Mouse (Mus musculus) hindbrain, embryonic 11.5 days (tissue): Measurements from ENCODE around the gene Emc10. TPM values are rescaled to one million over a fixed set of nuclear protein-coding genes. Genes with fewer than 3 reads are reported as not detected.

Source experiments
- ATAC-seq: fragments of 200-750 bp; cut with Nextera tagmentation; 2 replicates; pipeline ENCODE4 v1.8.0; 2017; ENCODE audit warnings: mild to moderate bottlenecking, moderate TSS enrichment, moderate library complexity; ENCODE audit not compliant: low FRiP score
- DNase-seq: peaks from one replicate; pipeline ENCODE4 v3.0.0-alpha.2; 2015; ENCODE audit warnings: low spot score
- H3K27ac ChIP-seq: fragments of 300-500 bp; sonication (generic); 2 replicates; pipeline ENCODE4 v1.5.1; 2014; ENCODE audit warnings: mild to moderate bottlenecking, low read depth, low read length
- H3K27me3 ChIP-seq: fragments of 300-500 bp; sonication (generic); 2 replicates; pipeline ENCODE4 v1.6.1; 2014; ENCODE audit warnings: mild to moderate bottlenecking, low read length, moderate library complexity, mixed read lengths; ENCODE audit not compliant: control insufficient read depth, insufficient read depth
- H3K36me3 ChIP-seq: fragments of 300-500 bp; sonication (generic); 2 replicates; pipeline ENCODE4 v1.6.1; 2014; ENCODE audit warnings: mild to moderate bottlenecking, low read length, moderate library complexity, mixed read lengths; ENCODE audit not compliant: control insufficient read depth, insufficient read depth
- H3K4me1 ChIP-seq: fragments of 300-500 bp; sonication (generic); replicated peaks from 2 replicates; pipeline ENCODE4 v1.6.1; 2014; ENCODE audit warnings: low read length, mixed read lengths; ENCODE audit not compliant: control insufficient read depth, insufficient read depth
- H3K4me2 ChIP-seq: fragments of 300-500 bp; sonication (generic); replicated peaks from 2 replicates; pipeline ENCODE4 v1.6.1; 2014; ENCODE audit warnings: mild to moderate bottlenecking, low read depth, low read length
- H3K4me3 ChIP-seq: fragments of 300-500 bp; sonication (generic); 2 replicates; pipeline ENCODE4 v1.5.1; 2014; ENCODE audit warnings: low read depth, low read length
- H3K9ac ChIP-seq: fragments of 300-500 bp; sonication (generic); 2 replicates; pipeline ENCODE4 v1.6.1; 2014; ENCODE audit warnings: low read depth, low read length
- H3K9me3 ChIP-seq: fragments of 300-500 bp; sonication (generic); 2 replicates; pipeline ENCODE4 v1.6.1; 2016; ENCODE audit warnings: low read length; ENCODE audit not compliant: control insufficient read depth
- whole genome bisulfite sequencing: fragments of 180-500 bp; shearing (Covaris S2); extraction: QIAGEN DNeasy Blood & Tissue Kit; methylation state at CpG from one replicate; pipeline ENCODE4 v1.1.7; 2014; 5-methylcytosine and 5-hydroxymethylcytosine counted together
- polyA plus RNA-seq: library from polyadenylated mRNA; unstranded; fragments of >200 nt; fragmentation: Nextera tagmentation; extraction: Ambion mirVana; gene quantifications from 2 replicates; pipeline ENCODE4 v1.2.1, GENCODE M21; 2014

The Emc10 gene
- polyA plus RNA-seq, 1 experiment from 2014 or later, result 90.2 TPM

DNA sequence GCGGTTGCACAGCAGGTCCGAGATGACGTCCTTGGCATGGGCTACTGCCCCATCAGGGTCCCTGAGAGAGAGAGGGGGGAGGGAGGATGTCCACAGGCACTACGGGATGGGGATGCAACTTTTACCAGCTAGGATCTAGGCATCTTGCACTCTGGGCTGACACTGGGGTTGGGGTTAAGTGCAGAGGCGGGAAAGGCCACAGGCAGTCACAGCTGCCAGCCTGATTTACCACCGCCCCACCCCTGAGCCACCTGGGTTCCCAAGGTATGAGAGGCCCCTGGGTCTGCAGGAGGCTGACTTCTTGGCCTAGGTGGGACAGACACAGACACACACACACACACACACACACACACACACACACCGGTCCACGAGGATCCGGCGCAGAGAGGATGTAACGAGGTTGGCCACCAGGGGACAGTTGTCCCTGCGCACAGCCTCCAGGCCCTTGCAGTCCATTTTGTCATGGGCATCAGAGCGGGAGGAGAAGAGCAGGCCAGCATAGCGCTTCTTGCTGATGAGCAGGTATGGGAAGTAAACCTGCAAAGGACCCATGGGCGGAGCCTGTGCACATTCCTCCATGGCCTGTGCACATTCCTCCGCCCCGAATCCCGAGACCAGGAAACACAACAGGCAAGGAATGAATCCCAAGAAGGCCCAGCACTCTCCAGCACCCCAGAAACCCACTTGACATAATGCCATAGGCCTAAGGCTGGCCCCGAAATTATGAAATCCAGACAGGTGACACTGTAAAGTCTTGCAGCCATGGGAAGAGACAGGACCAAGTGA lies 38.5 kb upstream of the Emc10 start:
- ATAC-seq, result no peak
- no peak overlapping the region for H3K9ac ChIP-seq
- WGBS, result 90% methylated on average over 19 of the region's 19 CpGs

GRCm38 (mm10) chr7:44534242-44534641 lies 37.9 kb upstream of the Emc10 start:
- Histone ChIP-seq H3K4me1 (no peaks in the 10 kb centered on the region), H3K27me3 (peaks cover 3% of the 10 kb centered on the region; the same call in 1 of the 2 replicates), H3K4me3 (no peak overlapping the region), H3K9ac (no peak overlapping the region), H3K9me3 (no peaks in the 10 kb centered on the region), H3K36me3 (0 out of 2 replicates have a peak, but pooled peaks cover 7% of the 10 kb centered on the region), H3K4me2 (no peak overlapping the region), H3K27ac (no peak overlapping the region)
- no peak for DNase-seq
- ATAC-seq, result no peak
- 93% methylated on average over 13 of the region's 13 CpGs for WGBS

More for the DNA sequence above, 38.5 kb upstream of the Emc10 start:
- Histone ChIP-seq H3K27ac (no peak overlapping the region), H3K36me3 (peaks cover 7% of the 10 kb centered on the region; the same call in 1 of the 2 replicates), H3K4me2 (no peak overlapping the region), H3K27me3 (0 out of 2 replicates have a peak, but pooled peaks cover 3% of the 10 kb centered on the region), H3K4me1 (no peaks in the 10 kb centered on the region), H3K9me3 (no peaks in the 10 kb centered on the region), H3K4me3 (no peak overlapping the region)
- DNase-seq, result no peak

DNA sequence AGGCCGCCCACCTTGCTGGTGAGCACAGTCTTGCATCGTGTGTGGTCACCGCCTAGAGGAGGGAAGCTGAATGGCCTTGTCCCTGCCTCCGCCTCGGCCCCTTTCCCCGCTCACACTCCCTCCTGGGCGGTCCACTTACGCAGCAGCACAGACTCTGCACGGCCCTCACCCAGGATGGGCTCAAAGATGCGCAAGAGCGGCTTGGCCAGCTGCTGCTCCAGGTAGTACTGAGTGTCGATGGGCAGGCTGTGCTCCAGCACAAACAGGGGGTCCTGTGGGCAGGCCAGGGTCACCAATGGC lies 37.4 kb upstream of the Emc10 start:
- Histone ChIP-seq H3K9ac (no peak overlapping the region), H3K27ac (no peak overlapping the region), H3K4me3 (no peak overlapping the region), H3K4me2 (no peak overlapping the region), H3K9me3 (no peaks in the 10 kb centered on the region), H3K36me3 (0 out of 2 replicates have a peak, but pooled peaks cover 7% of the 10 kb centered on the region), H3K27me3 (peaks cover 3% of the 10 kb centered on the region; the same call in 1 of the 2 replicates), H3K4me1 (no peaks in the 10 kb centered on the region)
- ATAC-seq (no peak), DNase-seq (no peak)
- 69% methylated on average over 11 of the region's 12 CpGs for whole genome bisulfite sequencing

DNA sequence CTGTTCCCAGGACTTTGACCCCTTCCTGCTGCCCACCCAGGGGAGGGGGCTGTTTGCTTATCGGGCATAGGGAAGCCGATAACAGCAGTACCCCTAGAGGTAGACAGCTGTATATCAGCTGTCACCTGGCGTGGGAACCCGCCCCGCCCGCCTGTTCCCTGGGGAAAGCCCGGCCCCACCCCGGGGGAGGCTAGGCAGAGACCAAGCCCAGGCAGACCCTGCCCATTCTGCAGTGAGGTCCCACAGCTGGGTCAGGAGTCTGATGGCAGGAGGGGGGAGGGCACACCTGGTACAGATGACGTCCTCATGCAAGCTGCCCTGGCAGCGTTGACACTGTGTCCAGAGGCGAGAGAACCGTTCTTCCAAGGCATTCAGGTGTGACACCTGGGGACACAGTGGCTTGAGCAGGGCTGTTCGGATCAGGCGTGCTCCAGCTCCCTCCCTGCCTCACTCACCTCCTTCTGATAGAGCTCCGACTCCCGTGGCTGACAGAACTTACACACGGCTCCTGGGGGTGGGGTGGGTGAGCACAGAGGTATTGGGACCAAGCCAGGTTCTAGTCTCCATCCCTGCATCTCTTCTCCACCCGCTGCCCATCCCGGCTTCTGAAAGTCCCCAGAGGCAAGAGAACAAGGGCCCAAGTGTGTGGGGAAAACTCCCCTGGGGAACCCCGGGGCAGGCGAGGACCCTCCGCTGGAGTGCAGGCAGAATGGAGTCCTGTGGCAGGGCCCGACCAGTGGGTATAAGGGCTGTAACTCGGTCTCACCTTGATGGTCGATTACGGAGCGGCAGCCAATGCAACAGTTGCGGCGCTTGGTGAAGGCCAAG lies 36.8 kb upstream of the Emc10 start:
- H3K9me3 ChIP-seq, result no peaks in the 10 kb centered on the region
- no peak overlapping the region for H3K4me3 ChIP-seq
- H3K27ac ChIP-seq, result no peak overlapping the region
- 88% methylated on average over 29 of the region's 29 CpGs for WGBS
- no peak for ATAC-seq
- H3K27me3 ChIP-seq, result peaks cover 3% of the 10 kb centered on the region; the same call in 1 of the 2 replicates
- H3K4me2 ChIP-seq, result no peak overlapping the region
- no peak for DNase-seq
- H3K4me1 ChIP-seq, result no peaks in the 10 kb centered on the region; the same call in 1 of the 2 replicates
- 0 out of 2 replicates have a peak, but pooled peaks cover 7% of the 10 kb centered on the region for H3K36me3 ChIP-seq
- no peak overlapping the region for H3K9ac ChIP-seq

GRCm38 (mm10) chr7:44531946-44532732 lies 35.8 kb upstream of the Emc10 start, which contains the start of gene Spib:
Gene Spib, minus strand, starts transcription at chr7:44532071.
- Histone ChIP-seq H3K4me1 (peaks cover 4% of the 10 kb centered on the region; the same call in 1 of the 2 replicates), H3K9ac (no peak within 1 kb of the TSS), H3K9me3 (no peaks in the 10 kb centered on the region), H3K27ac (no peak within 1 kb of the TSS), H3K4me3 (no peak within 1 kb of the TSS), H3K4me2 (no peak within 1 kb of the TSS), H3K27me3 (peaks cover 6% of the 10 kb centered on the region; the same call in 1 of the 2 replicates), H3K36me3 (0 out of 2 replicates have a peak, but pooled peaks cover 2% of the 10 kb centered on the region)
- no peak for DNase-seq
- WGBS, result 81% methylated on average over 4 of the region's 4 CpGs
- no peak for ATAC-seq

- no peak overlapping the region for H3K4me3 ChIP-seq
- H3K9me3 ChIP-seq, result no peaks in the 10 kb centered on the region
- peaks cover 6% of the 10 kb centered on the region; the same call in 1 of the 2 replicates for H3K27me3 ChIP-seq
- DNase-seq, result no peak
- H3K4me1 ChIP-seq, result peaks cover 4% of the 10 kb centered on the region; the same call in 1 of the 2 replicates
- no peak overlapping the region for H3K27ac ChIP-seq
- no peak for ATAC-seq
- H3K4me2 ChIP-seq, result no peak overlapping the region
- H3K36me3 ChIP-seq, result 0 out of 2 replicates have a peak, but pooled peaks cover 2% of the 10 kb centered on the region
- whole genome bisulfite sequencing, result 51% methylated on average over 4 of the region's 5 CpGs
- H3K9ac ChIP-seq, result no peak overlapping the region
Measured at GRCm38 (mm10) chr7:44531207-44531606, 34.9 kb upstream of the Emc10 start.

- no peak for ATAC-seq
- H3K9ac ChIP-seq, result no peak overlapping the region
- H3K27me3 ChIP-seq, result peaks cover 8% of the 10 kb centered on the region
- H3K27ac ChIP-seq, result no peak overlapping the region
- whole genome bisulfite sequencing, result 91% methylated on average over 3 of the region's 3 CpGs
- 0 out of 2 replicates have a peak, but pooled peaks cover 2% of the 10 kb centered on the region for H3K36me3 ChIP-seq
- no peaks in the 10 kb centered on the region for H3K9me3 ChIP-seq
- H3K4me3 ChIP-seq, result no peak overlapping the region
- H3K4me2 ChIP-seq, result no peak overlapping the region
- H3K4me1 ChIP-seq, result peaks cover 4% of the 10 kb centered on the region; the same call in 1 of the 2 replicates
- DNase-seq, result no peak
Measured at GRCm38 (mm10) chr7:44530507-44530906, 34.2 kb upstream of the Emc10 start.

DNA sequence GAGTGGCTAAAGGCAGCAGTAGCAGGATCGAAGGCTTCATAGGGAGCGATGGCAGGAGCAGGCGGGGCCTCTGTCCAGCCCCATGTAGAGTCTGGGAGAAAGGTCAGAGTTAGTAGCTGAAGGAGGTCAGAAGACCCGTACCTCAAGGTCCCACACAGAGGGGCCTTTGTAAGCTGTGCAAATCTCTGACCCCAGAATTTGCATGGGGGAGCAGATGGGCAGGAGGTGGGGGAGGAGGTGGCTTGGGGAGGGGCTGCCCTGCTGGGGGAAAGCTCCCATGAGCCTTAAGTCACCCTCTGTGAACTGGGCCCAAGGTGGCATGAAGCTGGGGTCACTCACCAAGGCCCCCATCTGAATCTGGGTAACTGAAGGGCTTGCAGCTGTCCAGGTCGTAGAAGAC lies 33.2 kb upstream of the Emc10 start:
- Histone ChIP-seq H3K4me3 (no peak overlapping the region), H3K9ac (no peak overlapping the region), H3K9me3 (no peaks in the 10 kb centered on the region), H3K27me3 (peaks cover 16% of the 10 kb centered on the region), H3K36me3 (0 out of 2 replicates have a peak, but pooled peaks cover 2% of the 10 kb centered on the region), H3K4me1 (peaks cover 4% of the 10 kb centered on the region; the same call in 1 of the 2 replicates), H3K27ac (no peak overlapping the region), H3K4me2 (no peak overlapping the region)
- 60% methylated on average over 5 of the region's 5 CpGs for WGBS
- no peak for ATAC-seq
- no peak for DNase-seq
